Mouse (Mus musculus) large intestine, adult 2 months (tissue): ENCODE results near the gene 1700016C15Rik. TPM values are rescaled to one million over a fixed set of nuclear protein-coding genes. Genes with fewer than 3 reads are reported as not detected.

Experiments used
- DNase-seq: peaks from one replicate; pipeline ENCODE4 v3.0.0-alpha.2; 2012; ENCODE audit warnings: low read depth, low spot score
- WGBS: fragments of 180-500 bp; shearing (Covaris S2); methylation state at CpG from one replicate; pipeline ENCODE4 v1.1.7; 2018; 5-methylcytosine and 5-hydroxymethylcytosine counted together
- polyA plus RNA-seq: library from polyadenylated mRNA; depleted of rRNA; stranded (reverse); fragments of >200 nt; gene quantifications from 2 replicates; pipeline ENCODE4 v1.2.3, GENCODE M21; 2012

1700016C15Rik gene
- polyA plus RNA-seq, 1 experiment: 0.35 TPM

GRCm38 (mm10) chr1:177714397-177715012 lies 15.1 kb upstream of the 1700016C15Rik start:
- DNase-seq: no peak
- WGBS: 66% methylated on average over 5 of the region's 5 CpGs

GRCm38 (mm10) chr1:177716448-177716847 lies 13.2 kb upstream of the 1700016C15Rik start:
- DNase-seq: no peak
- 78% methylated on average over 3 of the region's 3 CpGs for WGBS

GRCm38 (mm10) chr1:177717057-177717835 lies 12.4 kb upstream of the 1700016C15Rik start:
- no peak for DNase-seq
- WGBS: 78% methylated on average over 7 of the region's 7 CpGs

GRCm38 (mm10) chr1:177718340-177719028 lies 11.1 kb upstream of the 1700016C15Rik start:
- 78% methylated on average over 11 of the region's 11 CpGs for WGBS
- DNase-seq: no peak

GRCm38 (mm10) chr1:177719029-177719427 lies 10.6 kb upstream of the 1700016C15Rik start:
- no peak for DNase-seq
- 69% methylated on average over 3 of the region's 3 CpGs for WGBS

- WGBS: 64% methylated on average over 4 of the region's 4 CpGs
- DNase-seq: no peak
Measured at GRCm38 (mm10) chr1:177723786-177724185, 5.8 kb upstream of the 1700016C15Rik start.

- no peak for DNase-seq
- WGBS: 41% methylated on average over 5 of the region's 5 CpGs
Measured at GRCm38 (mm10) chr1:177726870-177727269, 2.7 kb upstream of the 1700016C15Rik start.

- DNase-seq: no peak
- WGBS: 74% methylated on average over 3 of the region's 3 CpGs
Measured at GRCm38 (mm10) chr1:177727883-177728525, 1.6 kb upstream of the 1700016C15Rik start.

GRCm38 (mm10) chr1:177731973-177732372 lies 2.4 kb downstream of the 1700016C15Rik start:
- WGBS: 95% methylated on average over 3 of the region's 3 CpGs

GRCm38 (mm10) chr1:177737505-177738105 lies 8.0 kb downstream of the 1700016C15Rik start:
- no peak for DNase-seq
- WGBS: 59% methylated on average over 6 of the region's 6 CpGs

More at GRCm38 (mm10) chr1:177731973-177732372, 2.4 kb downstream of the 1700016C15Rik start:
- DNase-seq: no peak

GRCm38 (mm10) chr1:177740707-177741106 lies 11.1 kb downstream of the 1700016C15Rik start:
- WGBS: 20% methylated on average over 1 of the region's 1 CpGs
- no peak for DNase-seq

- DNase-seq: no peak
- 82% methylated on average over 1 of the region's 1 CpGs for WGBS
Measured at GRCm38 (mm10) chr1:177742119-177742518, 12.5 kb downstream of the 1700016C15Rik start.

GRCm38 (mm10) chr1:177744521-177745325 lies 15.1 kb downstream of the 1700016C15Rik start:
- DNase-seq: no peak
- 60% methylated on average over 7 of the region's 7 CpGs for WGBS

- no peak for DNase-seq
- WGBS: 89% methylated on average over 6 of the region's 6 CpGs
Measured at GRCm38 (mm10) chr1:177747869-177748540, 18.4 kb downstream of the 1700016C15Rik start.

GRCm38 (mm10) chr1:177753496-177753895 lies 23.9 kb downstream of the 1700016C15Rik start:
- 64% methylated on average over 1 of the region's 1 CpGs for WGBS
- DNase-seq: no peak

GRCm38 (mm10) chr1:177757249-177757648 lies 27.6 kb downstream of the 1700016C15Rik start:
- DNase-seq: no peak
- 93% methylated on average over 5 of the region's 5 CpGs for WGBS

GRCm38 (mm10) chr1:177768931-177769330 lies 39.3 kb downstream of the 1700016C15Rik start:
- no peak for DNase-seq

GRCm38 (mm10) chr1:177777397-177777796 lies 47.8 kb downstream of the 1700016C15Rik start:
- no peak for DNase-seq
- WGBS: 25% methylated on average over 2 of the region's 2 CpGs
